Mouse (Mus musculus): ENCODE results near the gene Hbs1l.
"Not testable (repeated sequence)": the region's sequence is repeated elsewhere in the genome, so short reads cannot be mapped to it uniquely, and the experiment has no call there.

Hbs1l gene

DNA sequence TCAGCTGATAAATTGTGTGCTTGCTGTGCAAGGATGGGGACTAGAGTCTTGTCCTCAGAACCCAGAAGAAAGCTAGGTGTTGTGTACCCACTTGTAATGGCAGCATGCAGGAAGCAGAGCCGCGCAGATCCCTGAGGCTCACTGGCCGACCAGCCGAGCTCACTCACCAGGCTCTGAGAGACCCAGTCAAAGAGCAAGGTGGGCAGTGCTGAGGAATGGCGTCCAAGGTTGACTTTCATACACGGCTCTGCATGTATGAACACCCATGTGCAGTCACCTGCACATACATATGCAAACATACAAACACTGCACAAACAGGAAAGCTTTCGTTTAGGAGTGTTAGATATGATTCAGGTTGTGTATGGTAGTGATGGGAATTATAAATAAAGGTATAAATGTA lies 69.2 kb downstream of the Hbs1l start:
- no peak for DNase-seq

DNA sequence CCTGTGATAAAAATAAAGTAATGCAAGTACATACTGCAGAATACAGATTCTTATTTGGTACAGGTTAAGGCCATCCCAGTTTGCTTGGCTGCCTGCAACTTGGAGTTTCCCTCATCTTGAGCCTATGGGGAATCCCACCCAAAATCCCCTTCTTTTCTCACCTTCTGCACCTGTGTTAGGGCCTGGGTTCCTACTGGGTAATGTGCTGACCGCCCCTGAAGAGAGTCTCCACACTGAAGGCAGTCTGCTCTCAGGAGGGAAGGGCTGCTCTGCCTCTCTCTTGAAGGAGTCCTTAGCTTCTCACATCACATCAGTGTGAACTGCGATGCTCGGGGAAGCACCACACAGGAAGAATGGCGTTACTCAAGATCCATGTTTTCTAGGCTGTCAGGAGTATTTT lies 70.1 kb downstream of the Hbs1l start:
- no peak for DNase-seq

DNA sequence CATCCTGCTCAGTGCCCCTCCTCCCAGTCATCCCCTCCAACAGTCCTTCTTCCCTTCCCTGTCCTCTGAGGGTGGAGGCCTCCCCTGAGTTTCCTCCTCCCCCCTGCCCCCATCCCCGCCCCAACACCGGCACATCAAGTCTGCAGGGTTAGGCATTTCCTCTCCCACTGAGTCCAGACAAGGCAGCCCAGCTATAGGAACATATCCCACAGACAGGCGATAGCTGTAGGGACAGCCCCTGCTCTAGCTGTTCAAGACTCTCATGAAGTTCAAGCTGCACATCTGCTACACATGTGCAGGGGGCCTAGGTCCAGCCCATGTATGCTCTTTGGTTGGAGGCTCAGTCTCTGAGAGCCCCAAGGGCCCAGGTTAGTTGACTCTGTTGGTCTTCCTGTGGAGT lies 70.7 kb downstream of the Hbs1l start:
- no peak for DNase-seq

DNA sequence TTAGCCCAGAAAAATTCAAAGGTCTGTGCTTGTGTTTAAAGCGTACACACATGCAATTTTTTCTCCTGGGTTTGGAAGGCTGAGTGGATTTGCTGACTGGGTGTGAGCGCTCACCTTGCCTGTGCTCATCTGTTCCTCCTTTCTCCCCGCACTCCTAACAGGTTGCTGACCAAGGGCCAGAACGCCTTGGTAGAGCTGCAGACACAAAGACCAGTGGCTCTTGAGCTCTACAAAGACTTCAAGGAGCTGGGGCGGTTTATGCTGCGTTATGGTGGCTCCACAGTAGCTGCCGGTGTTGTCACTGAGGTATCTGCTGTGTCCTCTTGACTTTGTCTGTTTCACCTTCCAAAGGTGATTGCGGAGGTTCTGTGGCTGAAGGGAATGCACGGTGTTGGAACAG lies 71.7 kb downstream of the Hbs1l start:
- no peak for DNase-seq

DNA sequence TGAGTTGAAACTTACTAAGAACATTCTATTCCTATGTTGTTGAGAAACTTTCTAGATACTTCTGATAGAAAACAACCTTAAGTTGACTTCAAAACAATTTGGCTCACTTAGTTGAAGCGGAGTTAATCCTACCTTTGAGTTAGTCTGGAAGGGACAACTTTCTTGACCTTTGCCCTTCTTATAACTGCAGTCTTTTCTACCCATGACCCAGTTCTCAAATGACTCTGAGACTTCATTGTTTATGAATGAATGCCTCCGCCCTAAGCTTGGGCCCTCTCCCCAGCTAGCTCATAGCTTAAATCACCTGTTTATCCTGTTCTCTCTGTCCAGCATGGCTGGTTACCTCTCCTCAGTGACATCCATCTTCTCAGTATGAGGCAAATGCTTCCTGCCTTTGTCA lies 73.8 kb downstream of the Hbs1l start:
- DNase-seq: no peak

DNA sequence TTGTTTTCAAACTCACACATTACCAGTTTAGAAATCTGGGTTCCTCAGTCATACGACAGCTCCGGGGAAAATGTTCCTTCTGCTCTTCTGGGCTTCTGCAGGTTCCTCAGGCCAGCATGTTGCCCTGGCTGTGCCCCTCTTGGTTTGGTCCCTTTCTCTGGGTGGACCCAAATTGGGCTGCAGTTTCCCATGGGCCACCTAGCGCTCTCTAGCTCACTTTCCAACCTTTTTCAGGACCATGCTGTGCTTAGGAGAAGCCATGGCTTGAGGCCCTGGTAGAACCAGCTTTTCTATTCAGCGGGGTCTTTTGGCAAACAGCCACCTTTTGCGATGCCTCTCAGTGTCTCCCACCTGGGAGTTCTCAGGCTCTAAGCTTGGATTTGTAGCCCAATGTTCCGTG lies 76.5 kb downstream of the Hbs1l start:
- no peak for DNase-seq

DNA sequence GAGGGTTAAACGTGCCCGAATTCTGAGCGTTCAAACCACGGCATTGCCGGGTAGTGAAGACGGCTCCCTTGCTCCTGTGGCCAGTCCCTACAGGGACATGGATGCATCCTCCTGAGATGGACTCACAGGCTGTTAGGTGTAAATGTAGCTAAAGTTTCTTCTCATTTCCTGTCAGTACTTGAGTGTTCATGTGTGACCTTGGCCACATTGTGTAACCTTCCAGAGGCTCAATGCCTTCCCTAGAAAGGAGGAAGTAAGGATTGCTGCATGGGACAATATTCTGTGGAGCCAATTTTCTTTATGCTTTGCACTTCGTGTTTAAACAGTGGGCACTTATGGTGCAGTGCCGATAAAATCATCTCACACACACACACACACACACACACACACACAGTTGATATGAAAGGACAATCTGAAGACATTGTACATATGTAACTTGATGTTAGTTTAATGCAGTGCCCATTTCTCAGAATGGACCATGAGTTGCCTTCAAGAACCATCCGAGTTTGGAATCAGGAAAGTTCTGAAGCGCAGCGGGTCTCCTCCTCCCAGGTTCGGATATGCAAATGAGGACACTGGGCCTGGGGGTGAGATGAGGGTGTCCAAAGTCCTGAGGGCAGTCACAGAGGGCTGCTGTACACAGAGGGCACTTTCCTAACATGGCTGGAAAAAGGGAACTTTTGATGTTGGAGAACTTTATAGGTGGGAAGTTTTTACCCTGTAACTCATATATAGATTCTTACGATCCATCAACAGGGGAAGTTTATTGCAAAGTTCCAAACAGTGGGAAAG lies 81.1 kb downstream of the Hbs1l start, which contains the start of gene Aldh8a1:
Aldh8a1 (plus strand) TSS at position 610 of the 792 bp plus-strand sequence.
- no peak for DNase-seq

DNA sequence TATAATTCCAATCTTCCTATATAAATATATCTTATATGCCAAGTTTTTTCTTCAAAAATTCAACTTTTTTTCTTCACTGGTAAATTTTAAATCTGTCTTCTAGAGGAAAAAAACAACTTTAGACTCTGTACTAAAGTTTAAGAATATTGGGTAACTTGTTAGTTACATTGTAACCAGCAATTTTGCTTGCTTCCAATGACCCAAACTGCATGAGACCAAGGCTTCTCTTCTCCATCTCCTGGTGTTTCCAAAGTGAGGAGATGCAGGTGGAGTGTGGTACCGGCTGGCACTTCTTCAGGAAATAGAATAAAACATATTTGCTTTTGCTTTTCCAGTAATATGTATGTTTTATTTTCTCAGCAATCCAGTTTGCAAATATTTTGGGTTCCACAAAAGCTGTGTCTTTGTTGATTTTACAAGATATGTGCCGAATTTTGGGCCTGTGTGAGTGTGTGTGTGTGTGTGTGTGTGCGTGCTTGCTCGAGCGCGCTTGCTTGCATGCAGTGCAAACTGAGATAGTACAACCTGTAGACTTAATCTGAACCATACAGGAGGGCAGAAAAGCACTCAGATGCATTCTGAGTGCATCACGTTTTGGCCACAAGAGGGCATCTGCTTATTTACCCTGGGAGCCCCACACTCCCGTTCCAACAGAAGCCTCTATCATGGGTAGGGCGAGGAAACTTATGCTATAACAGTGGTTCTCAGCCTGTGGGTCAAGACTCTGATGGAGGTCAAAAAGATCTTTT lies 82.6 kb downstream of the Hbs1l start:
- peak; percentile 17 for DNase-seq

DNA sequence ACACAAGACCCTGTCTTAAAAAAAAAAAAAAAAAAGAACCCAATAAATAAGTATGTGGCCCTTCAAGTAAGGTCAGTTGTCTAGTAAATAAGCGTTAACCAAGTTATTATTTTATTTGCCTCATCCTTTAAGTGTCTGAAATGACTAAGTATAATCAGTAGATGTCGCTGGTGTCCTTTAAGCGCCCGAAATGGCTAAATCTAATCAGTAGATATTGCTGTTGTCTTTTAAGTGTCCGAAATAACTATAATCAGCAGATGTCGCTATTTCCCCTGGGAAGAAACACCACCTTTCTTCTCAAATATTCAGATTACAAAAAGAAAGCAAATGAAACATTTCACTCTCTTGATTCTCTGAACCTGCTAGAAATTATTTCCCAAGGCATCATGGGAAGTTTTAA lies 87.1 kb downstream of the Hbs1l start:
- DNase-seq: peak; percentile 44

DNA sequence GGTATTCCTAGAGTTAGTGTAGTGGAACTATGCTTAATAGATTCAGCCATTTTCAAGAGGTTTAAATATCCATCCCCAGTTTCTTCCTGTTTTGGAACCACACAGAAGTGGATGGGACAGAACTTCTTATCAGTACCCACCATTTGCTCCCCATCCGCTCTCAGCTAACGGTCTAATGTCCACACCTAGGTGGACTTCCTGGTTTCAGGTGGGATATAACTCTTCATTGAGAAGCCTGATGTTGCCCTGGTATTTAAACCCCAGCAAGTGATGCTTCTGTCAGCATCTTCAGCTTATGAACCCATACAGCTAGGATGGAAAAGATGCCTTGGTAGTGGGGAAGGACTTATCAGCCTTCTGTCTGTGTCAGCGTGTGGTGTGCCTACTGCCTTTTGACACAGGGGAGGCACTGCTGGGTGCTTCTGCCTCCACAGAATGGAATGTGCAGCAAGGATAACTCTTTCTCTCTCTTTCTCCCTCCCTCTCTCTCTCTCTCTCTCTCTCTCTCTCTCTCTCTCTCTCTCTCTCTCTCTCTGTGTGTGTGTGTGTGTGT lies 89.4 kb downstream of the Hbs1l start:
- DNase-seq: no peak

DNA sequence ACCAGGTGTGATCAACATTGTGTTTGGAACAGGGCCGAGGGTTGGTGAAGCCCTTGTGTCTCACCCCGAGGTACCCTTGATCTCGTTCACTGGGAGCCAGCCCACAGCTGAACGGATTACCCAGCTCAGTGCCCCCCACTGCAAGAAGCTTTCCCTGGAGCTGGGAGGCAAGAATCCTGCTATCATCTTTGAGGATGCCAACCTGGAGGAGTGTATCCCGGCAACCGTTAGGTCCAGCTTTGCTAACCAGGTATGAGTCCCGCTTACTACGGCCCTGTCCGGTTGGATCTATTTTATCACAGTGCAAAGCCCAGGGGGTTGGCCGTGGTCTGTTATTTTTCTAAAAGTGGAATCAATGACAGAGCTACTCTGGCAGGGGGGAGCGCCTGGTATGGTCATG lies 93.3 kb downstream of the Hbs1l start:
- DNase-seq: no peak

DNA sequence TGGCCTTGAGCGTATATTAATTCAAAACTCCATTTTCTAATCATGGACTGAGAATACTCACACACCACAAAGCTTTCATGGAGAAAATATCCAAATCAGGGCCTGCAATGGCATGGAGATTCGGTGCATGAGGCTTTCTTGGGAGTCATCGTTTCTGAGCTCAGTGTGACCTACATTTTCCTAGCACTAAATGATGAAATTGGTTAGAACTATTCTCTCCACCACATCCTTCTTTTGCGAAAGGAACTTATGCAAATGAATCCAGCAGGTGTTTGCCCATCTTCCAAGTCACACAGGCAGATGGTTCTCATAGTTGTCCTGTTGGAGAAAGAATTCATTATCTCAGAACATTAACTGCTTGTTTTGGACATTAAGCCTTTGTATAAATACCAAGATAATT lies 94.7 kb downstream of the Hbs1l start:
- no peak for DNase-seq

DNA sequence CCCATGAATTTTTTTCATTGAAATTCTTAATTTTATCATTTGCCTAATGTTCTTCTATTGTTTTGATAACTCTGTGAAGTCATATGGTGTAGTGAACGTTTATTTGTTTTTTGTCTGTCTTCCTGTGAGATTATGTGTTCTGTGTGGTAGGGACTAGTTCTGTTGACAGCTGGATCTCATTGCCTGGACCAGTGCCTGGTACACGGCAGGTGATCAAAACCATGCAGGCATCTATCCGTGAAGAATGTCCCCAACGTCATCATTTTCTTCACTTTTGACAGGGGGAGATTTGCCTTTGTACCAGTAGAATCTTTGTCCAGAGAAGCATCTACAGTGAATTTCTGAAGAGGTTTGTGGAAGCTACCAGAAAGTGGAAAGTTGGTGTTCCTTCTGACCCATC lies 95.5 kb downstream of the Hbs1l start:
- DNase-seq: no peak

DNA sequence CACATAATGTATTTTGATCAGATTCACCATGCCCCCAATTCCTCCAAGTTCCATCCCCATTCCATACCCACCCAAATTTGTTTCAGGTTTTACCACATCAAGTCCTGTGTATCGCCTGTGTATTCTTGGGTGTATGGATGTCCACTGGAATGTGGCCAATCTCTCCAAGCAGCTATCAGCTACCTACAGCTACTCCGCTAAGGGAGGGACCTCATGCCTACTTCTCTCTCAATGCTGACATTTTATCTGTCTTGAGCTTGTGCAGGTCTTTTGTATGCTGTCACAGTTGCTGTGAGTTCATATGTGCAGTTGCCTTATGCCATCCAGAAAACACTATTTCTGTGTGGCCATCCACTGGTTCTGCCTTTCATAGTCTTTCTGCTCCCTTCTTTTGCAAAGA lies 97.6 kb downstream of the Hbs1l start:
- no peak for DNase-seq

DNA sequence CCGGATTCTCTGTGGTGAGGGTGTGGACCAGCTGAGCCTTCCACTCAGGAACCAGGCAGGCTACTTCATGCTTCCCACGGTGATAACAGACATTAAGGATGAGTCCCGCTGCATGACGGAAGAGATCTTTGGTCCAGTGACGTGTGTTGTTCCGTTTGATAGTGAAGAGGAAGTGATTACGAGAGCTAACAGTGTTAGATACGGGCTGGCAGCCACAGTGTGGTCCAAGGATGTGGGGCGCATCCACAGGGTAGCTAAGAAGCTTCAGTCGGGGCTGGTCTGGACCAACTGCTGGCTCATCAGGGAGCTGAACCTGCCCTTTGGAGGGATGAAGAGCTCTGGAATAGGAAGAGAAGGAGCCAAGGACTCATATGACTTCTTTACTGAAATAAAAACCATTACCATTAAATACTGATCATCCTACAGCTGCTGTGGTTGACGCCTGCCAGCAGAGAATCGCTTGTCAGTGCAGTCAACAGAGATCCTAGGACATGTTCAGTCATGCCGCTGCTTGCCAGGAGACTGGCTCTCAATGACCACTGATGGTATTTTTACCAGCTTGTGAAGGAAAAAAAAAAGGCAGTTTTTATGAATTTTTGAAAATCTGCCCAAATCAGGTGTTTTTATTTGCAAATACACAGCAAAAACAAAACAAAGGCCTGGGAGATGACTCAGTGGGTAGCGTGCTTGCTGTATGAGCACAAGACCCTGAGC lies 99.8 kb downstream of the Hbs1l start:
- DNase-seq: no peak

DNA sequence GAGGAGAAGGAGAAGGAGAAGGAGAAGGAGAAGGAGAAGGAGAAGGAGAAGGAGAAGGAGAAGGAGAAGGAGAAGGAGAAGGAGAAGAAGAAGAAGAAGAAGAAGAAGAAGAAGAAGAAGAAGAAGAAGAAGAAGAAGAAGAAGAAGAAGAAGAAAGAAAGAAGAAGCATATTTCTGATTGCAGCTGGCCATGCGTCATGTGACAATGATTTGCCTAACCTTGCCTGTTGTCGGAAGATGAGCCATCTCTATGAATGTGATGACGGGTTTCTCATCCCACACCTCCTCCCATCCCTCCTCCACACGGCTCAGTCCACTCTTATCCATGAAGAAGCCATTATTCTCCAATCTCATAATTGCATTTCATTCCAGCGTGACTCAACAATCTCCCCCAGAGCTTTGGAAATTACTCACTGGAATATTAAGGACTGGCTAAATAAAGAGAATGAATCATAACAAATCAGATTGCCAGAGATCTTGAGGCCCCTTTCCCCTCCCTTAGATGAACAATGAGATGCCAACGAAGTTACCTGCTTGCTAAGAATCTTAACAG lies 103.2 kb downstream of the Hbs1l start:
- not testable (repeated sequence) for DNase-seq

DNA sequence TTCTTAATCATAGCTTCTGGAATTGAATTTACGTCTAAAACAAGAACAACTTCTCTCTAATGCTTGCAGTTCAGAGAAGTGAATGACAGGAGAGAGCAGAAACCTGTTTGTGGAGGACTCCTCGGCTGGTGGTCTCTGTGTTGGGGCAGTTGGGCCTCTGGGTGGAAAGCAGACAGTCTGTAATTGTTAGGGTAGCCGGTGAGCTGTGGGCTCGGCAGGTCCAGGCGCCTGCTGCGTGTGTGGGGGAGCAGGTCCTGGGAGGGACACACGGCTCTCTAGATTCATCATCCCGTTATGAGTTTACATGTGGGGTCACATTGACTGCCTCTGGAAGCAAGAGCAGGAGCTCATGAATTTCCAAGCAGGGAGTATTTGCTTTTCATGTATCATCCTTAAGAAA lies 103.8 kb downstream of the Hbs1l start:
- no peak for DNase-seq

DNA sequence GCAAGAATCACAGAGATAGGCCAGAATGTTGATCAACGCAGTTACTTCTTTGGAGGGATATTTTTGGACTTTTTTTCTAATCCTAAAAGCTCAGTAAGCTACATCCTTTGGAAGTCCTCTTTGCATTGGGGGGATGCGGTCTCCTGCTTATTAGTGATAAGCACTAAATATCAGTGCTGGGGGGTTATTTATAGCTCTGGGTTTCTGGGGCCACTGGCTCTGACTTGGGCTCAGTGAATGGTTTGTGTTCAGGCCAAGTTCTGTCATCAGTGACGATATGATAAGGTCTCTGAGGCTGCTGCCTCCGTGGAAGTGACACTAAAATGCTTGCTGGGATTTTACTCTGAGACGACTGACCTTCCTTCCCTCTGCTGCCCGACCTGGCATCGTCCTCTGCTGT lies 104.3 kb downstream of the Hbs1l start:
- no peak for DNase-seq

DNA sequence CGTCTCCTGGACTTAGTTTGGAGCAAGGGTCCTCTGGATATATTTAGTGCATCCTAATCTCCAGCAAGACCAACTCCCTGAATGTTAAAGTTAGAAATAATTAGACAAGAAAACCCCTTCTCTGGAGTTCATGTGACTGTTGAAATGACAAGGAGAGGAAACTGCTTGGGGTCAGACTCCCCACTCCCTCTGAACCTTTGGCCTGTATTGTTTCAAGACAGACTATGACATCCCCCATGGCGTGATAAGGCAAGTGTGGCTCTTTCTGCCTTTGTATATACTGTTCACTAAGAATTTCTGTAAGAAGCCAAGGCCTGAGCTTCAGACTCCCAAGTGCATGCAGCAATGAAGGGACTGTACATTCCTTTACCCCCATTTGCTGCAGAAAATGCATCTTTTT lies 104.7 kb downstream of the Hbs1l start:
- no peak for DNase-seq

DNA sequence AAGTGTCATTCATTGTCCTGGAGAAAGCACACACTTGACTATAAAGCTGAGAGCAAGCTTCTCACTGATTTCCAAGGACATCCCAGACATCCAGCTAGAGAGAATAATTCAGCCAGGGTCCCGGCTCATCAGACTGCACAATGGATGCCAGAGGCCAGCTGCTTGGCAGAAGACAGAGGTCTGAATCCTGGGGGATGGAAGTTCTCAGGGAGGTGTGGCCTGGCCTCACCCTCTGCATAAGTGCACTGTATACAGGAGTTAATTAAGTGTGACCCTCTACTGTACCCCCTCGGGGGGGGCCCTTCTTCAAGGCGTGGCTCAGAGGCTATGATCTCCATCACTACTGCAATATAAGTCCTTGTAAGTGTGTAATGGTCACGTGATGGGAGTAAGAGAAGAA lies 105.5 kb downstream of the Hbs1l start:
- DNase-seq: no peak

DNA sequence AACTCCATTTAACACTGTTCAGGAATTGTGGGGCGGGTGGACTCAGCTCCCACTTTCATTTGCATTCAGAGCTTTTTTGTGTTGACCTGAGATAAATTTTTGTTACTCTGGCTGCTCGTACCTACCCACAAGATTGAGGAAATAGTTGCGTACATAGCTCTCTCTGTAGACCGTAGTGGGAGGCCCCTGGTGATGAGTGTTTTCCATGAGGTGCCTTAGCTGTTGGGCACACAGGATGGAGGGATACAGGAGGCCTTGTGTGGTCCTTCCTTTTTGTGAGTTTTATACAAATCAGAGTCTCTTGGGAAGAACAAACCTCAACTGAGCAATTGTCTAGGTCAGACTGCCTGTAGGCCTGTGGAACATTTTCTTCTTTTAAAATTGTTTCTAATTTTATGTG lies 109.0 kb downstream of the Hbs1l start:
- no peak for DNase-seq

DNA sequence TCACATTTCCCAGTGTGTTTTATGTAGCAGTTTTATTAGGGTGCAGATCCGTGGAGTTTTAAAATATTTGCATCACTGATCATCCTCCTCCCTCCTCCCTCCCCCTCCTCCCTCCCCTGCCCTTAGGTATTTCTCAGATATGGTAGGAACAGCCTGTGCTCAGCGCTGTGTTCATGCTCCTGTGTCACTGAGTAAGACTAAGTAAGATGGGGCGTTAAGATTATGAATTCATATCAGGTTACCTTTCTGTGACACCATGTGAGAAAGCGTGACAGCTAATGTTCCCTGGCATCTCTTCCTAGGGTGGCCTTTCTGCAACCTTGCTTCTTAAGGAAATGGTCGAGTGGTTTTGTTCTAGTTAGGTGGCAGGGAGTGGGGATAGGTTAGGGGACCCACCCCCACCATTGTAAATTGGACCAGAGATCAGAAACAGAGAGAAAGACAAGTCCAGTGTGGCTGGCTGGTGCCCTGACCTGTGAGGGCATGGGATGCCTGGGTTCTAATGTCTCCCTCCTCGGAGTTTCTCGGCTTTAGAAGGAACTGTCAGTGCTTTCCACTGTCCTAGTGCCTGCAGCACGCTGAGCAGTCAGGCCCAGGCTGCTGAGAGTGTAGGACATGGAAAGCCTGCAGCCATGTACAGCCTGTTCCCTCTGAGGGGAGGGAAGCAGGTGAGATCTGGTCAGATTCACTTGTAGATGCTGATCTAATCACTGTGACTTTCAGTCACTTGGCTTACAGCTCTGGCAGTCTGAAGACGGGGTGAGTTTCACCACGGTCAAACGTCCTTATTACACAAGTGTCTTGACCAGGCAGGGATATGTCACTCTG lies 110.1 kb downstream of the Hbs1l start:
- no peak for DNase-seq

Data from lung, postnatal 14 days (tissue).